Mouse (Mus musculus): ENCODE results near the gene Tmem86a.
A peak's percentile ranks its signal among the peaks of the same experiment; 100 is the strongest.
"Not testable (repeated sequence)": the region's sequence is repeated elsewhere in the genome, so short reads cannot be mapped to it uniquely, and the experiment has no call there.

Gene Tmem86a

GRCm38 (mm10) chr7:47050366-47050765 is at the start of gene Tmem86a:
Gene Tmem86a (plus strand): TSS chr7:47050601.
- peak; percentile 92 for DNase-seq (ENCODE audit: low read depth, low spot score)

- DNase-seq (ENCODE audit: low read depth, low spot score), result no peak
Measured at GRCm38 (mm10) chr7:47000644-47000983, 49.8 kb upstream of the Tmem86a start.

DNA sequence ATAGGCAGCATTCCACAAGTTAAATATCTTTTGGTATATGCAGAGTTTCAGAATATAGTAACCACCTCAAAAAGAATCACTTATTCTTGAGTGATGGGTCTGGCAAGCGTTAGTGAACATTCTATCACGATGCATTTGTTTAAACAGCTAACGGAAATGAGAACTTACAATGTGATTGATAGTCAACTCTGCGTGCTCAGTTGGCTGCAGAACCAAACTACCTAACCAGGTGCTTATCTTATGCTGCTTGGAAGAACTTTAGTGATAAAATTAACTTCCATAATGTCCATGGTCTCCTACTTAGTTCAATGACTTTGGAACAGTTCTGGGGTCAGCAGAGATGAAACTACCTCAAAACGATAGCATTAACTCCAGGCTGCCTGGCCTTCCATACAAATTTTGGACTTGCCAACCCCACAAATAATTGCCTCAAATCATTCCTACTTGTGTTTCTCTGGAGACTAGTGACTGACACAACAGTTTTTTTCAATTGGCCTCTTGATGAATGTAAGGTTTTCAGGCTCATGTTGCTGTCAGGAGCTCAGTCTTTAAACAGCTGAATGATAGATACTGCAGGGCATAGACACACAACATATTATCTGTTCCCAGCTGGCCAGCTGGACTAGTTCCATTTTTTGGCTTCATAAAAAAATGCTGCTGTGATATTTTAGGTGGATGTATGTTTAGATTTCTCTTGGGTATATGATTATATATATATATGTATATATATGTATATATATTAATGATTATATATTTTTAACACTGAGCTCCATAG is 49.1 kb upstream of the Tmem86a start:
- DNase-seq (ENCODE audit: low read depth, low spot score), result no peak

DNA sequence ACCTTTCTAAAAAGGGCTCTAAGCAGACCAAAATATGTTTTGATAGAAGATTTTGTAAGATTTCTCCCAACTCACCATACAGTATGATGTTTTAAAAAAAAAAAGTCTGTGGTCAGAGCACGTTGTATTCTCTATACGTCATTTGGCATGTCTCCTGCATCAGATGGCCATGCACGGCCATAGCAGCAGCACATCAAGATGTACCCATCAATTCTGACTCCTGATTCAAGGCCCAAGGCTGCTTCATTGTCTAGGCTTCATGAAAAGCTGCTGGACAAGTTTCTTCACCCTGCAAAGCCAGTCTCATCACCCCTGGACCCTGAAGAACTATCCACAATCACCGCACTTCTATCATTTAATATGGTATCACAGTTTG is 48.5 kb upstream of the Tmem86a start:
- DNase-seq (ENCODE audit: low read depth, low spot score), result no peak

- no peak for DNase-seq (ENCODE audit: low read depth, low spot score)
Measured at GRCm38 (mm10) chr7:47003411-47004115, 46.8 kb upstream of the Tmem86a start.

DNA sequence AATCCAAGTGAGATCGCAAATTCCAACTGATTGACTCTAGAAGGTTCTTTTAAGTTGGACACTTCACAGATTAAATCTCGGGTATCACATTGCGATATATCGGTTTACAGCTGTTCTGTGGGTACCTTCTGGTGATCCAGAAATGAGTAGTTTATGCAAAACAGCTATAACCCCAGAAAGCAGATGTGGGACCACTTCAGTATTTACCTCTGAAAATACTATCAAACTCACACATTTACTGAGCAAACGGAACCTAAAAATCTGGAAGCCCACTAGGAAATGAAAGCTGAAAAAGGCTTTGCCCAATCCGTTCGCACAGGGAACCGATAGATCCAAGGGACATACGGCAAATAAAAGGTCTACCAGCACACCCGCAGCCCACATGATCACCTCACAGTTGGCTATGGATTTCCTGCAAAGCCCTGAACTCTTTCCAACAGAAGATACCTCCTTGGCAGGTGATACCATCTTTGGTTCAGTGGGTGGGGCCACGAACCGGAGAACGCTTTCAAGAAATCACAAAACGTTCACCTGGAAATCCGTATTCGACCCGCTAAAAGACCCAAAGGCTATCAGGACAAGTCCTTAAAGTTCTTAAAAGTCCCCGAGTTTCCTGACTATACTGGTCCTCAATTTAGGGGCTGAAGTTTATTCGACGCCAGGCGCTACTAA is 43.2 kb upstream of the Tmem86a start:
- no peak for DNase-seq (ENCODE audit: low read depth, low spot score)

DNA sequence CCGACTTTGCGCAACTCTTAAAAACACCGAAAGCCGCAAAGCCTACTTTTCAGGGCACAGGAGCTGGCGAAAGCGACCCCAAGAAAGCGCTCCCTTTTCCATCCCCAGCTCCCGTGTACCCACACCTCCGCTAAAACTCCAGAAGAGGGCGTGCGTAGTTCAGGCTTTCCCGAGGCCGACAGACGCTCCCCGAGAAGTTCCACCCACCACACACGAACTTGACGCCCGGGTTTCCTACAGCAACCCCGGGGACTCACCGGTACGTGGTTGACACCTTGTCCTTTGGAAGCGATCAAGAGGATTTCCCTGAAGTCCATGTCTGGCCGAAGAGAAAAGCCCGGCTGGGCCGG is 42.6 kb upstream of the Tmem86a start:
- no peak for DNase-seq (ENCODE audit: low read depth, low spot score)

- peak; percentile 85 for DNase-seq (ENCODE audit: low read depth, low spot score)
Measured at GRCm38 (mm10) chr7:47008168-47008993, 42.0 kb upstream of the Tmem86a start, which contains the start of gene Spty2d1. Gene Spty2d1 (minus strand): TSS chr7:47008411.

GRCm38 (mm10) chr7:47013131-47013767 is 37.2 kb upstream of the Tmem86a start:
- no peak for DNase-seq (ENCODE audit: low read depth, low spot score)

- no peak for DNase-seq (ENCODE audit: low read depth, low spot score)
Measured at GRCm38 (mm10) chr7:47014564-47015389, 35.6 kb upstream of the Tmem86a start.

- peak; percentile 71 for DNase-seq (ENCODE audit: low read depth, low spot score)
Measured at GRCm38 (mm10) chr7:47015390-47016065, 34.9 kb upstream of the Tmem86a start.

GRCm38 (mm10) chr7:47016602-47017001 is 33.8 kb upstream of the Tmem86a start:
- no peak for DNase-seq (ENCODE audit: low read depth, low spot score)

DNA sequence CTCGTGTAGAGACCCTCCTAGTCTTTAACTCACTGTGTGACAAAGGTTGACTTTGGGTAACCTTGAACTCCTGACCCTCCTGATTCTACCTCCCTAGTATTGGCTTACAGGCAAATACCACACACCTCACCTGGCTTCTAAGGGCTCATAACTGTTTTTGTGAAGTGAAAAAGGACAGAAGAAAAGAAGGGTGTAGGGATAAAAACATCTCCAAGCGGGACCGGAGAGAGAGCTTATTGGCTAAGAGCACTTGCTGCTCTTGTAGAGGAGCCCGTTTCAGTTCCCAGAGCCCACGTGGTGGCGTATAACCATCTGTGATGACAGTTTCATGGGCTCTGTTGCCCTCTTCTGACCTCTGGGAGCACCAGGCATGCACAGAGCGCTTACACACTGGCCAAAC is 33.3 kb upstream of the Tmem86a start:
- no peak for DNase-seq (ENCODE audit: low read depth, low spot score)

GRCm38 (mm10) chr7:47019641-47020040 is 30.8 kb upstream of the Tmem86a start:
- no peak for DNase-seq (ENCODE audit: low read depth, low spot score)

- DNase-seq (ENCODE audit: low read depth, low spot score), result no peak
Measured at GRCm38 (mm10) chr7:47020956-47021355, 29.4 kb upstream of the Tmem86a start.

DNA sequence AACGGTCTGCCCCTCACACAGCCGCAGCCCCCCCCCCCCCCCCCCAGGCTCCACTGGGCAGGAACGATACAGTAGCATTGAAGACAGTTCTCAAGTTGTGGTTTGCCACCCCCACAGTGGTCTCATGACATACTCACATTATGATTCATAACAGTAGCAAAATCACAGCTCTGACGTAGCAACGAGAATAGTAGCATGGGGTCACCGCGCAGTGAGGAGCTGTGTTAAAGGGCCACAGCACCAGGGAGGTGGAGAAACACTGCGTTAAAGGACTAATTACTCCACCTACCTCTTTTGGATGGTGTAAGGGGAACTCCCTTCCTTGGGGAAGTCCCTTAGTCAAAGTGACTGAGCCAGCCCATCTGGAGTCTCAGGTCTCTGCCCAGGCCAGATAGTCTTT is 27.9 kb upstream of the Tmem86a start:
- no peak for DNase-seq (ENCODE audit: low read depth, low spot score)

GRCm38 (mm10) chr7:47023530-47023929 is 26.9 kb upstream of the Tmem86a start:
- peak; percentile 63 for DNase-seq (ENCODE audit: low read depth, low spot score)

- no peak for DNase-seq (ENCODE audit: low read depth, low spot score)
Measured at GRCm38 (mm10) chr7:47024454-47024853, 25.9 kb upstream of the Tmem86a start.

DNA sequence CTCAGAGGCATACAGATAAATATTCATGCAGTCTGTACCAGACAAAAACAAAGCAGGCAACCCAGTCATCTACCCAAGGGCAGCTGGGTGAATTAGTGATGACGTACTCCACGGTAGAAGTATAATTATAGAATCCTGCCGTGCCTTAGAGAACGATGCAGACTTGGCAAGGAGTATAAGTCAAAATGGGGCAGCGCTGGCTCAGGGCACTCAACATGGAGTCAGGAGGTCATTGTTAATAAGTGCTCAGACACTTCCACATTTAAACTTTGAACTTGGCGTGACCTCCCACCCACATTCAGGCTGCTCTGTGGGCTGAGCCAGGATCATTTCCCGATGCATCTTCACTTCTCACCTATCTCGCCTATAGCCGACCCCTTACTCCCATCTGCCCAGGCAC is 25.0 kb upstream of the Tmem86a start:
- no peak for DNase-seq (ENCODE audit: low read depth, low spot score)

- not testable (repeated sequence) for DNase-seq (ENCODE audit: low read depth, low spot score)
Measured at GRCm38 (mm10) chr7:47026899-47027298, 23.5 kb upstream of the Tmem86a start.
